In the genomic region with DNA sequence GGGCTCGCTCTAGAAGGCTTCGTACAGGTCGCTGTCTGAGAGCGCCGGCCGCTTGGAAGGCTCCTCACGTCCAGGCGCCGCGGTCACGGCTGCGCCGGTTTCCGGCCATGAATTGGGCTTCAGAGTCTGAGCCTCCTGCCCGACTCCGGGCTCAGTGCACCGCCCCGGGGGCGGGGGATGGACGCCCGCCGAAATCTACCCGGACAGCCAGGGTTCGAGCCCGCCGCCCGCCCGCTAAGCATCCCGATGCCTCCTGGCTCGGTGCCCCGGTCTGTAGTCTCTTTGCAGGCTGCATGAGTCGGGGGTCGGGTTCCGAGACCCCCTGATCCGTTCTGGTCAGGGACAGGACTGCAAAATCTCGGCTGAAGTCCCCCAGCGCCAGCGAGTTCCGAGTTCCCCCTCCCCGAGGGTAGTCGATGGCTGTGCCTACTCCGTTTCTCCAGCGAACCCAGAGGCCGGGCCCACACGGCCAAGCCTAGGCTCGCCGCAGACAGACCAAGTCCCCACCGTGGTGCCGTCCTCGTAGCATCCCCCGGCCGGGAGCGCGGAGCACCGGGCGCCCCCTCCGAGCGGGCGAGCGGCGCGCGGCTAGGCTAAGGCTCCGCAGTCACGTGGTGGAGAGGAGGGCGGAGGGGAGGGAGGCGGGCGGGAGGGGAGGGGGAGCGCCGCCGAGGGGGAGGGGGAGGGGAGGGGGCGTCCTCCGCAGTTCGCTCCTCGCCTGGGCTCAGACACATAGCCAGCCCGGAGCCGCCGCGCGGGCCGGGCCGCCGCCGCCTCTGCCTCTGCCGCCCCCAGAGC, we compare ENCODE assay signal across 8 mouse cellular contexts. TPM values are rescaled to one million over a fixed set of nuclear protein-coding genes. Genes with fewer than 3 reads are reported as not detected.
DNase-seq lines count a peak whose midpoint lies in the region; ATAC-seq lines count a peak whose summit lies in the region.

No protein-coding gene starts in this region.

- under 1% methylated on average over 64 of the region's 85 CpGs for WGBS in intestine, embryonic 14.5 days
- WGBS in liver, embryonic 12.5 days (ENCODE audit: insufficient replicate concordance): 2% methylated on average over 74 of the region's 85 CpGs

- H3K4me2 ChIP-seq in intestine, embryonic 14.5 days (ENCODE audit: low read length): peak overlapping the region; percentile 68
- peak overlapping the region; percentile 60 for H3K4me2 ChIP-seq in liver, embryonic 12.5 days

- no peaks in the 10 kb centered on the region for H3K36me3 ChIP-seq in intestine, embryonic 14.5 days (ENCODE audit: control insufficient read depth, insufficient read depth, low read length)
- H3K36me3 ChIP-seq in liver, embryonic 12.5 days: no peaks in the 10 kb centered on the region

- peaks cover 93% of the 10 kb centered on the region for H3K27me3 ChIP-seq in intestine, embryonic 14.5 days (replicated peaks; ENCODE audit: control insufficient read depth, insufficient read depth, low read length)
- peaks cover 89% of the 10 kb centered on the region for H3K27me3 ChIP-seq in liver, embryonic 12.5 days (replicated peaks)

- ATAC-seq in intestine, embryonic 14.5 days (replicated peaks; ENCODE audit: low FRiP score, low TSS enrichment, low read depth): peak; percentile 72
- ATAC-seq in liver, embryonic 12.5 days: peak; percentile 17; the same call in 1 of the 2 replicates

- peak; percentile 33 to 46 for DNase-seq in cerebellum, postnatal 25 days
- DNase-seq in cerebellum, adult 9-11 months: no peak
- DNase-seq in urinary bladder, postnatal 25 days (ENCODE audit: low spot score): peak; percentile 2
- DNase-seq in urinary bladder, postnatal 36 days (ENCODE audit: low spot score in 2 of 2): no peak
- peak; percentile 81 for DNase-seq in intestine, embryonic 14.5 days (ENCODE audit: low spot score)
- DNase-seq in right cerebral cortex, postnatal 14 days: peak; percentile 68
- no peak for DNase-seq in adipocyte (ENCODE audit: low spot score)

- H3K27ac ChIP-seq in intestine, embryonic 14.5 days (ENCODE audit: low read depth): no peak overlapping the region
- no peak overlapping the region for H3K27ac ChIP-seq in liver, embryonic 12.5 days

- no peaks in the 10 kb centered on the region for H3K9me3 ChIP-seq in intestine, embryonic 14.5 days (ENCODE audit: control insufficient read depth, low read length)
- no peaks in the 10 kb centered on the region for H3K9me3 ChIP-seq in liver, embryonic 12.5 days (replicated peaks)

- peaks cover 7% of the 10 kb centered on the region; the same call in 1 of the 2 replicates for H3K4me1 ChIP-seq in intestine, embryonic 14.5 days (replicated peaks; ENCODE audit: control insufficient read depth, insufficient read depth, low read length)
- H3K4me1 ChIP-seq in liver, embryonic 12.5 days: peaks cover 9% of the 10 kb centered on the region; the same call in 1 of the 2 replicates

- peak overlapping the region; percentile 46 for H3K4me3 ChIP-seq in intestine, embryonic 14.5 days (ENCODE audit: low read depth, low read length)
- H3K4me3 ChIP-seq in liver, embryonic 12.5 days: peak overlapping the region; percentile 51

- H3K9ac ChIP-seq in intestine, embryonic 14.5 days (ENCODE audit: low read length): 0 out of 2 replicates have a peak overlapping the region, but pooled peaks have one; percentile 22
- no peak overlapping the region for H3K9ac ChIP-seq in liver, embryonic 12.5 days

RNA-seq across cellular contexts. Expression of gene Grid1, which starts 0.6 kb away (rescaled TPM):
- polyA plus RNA-seq in intestine, embryonic 14.5 days (2014; fragmentation: Nextera tagmentation; extraction: Ambion mirVana): 0.34 and 0.49 TPM in 2 replicates
- 0.23 and 0.26 TPM in 2 replicates for polyA plus RNA-seq in liver, embryonic 12.5 days (2016; fragmentation: Nextera tagmentation; extraction: Ambion mirVana)

Comparison
In these comparisons a context has a peak if more than half of its experiments do, and no peak if none do; other contexts are left out.
1. DNase-seq: peak in cerebellum, postnatal 25 days (2 of 2), urinary bladder, postnatal 25 days (single experiment), intestine, embryonic 14.5 days (single experiment) and right cerebral cortex, postnatal 14 days (single experiment); none in cerebellum, adult 9-11 months (single experiment), urinary bladder, postnatal 36 days (0 of 2) and adipocyte (single experiment).